Comparison of ENCODE assay signal across 20 mouse cellular contexts in the genomic region with DNA sequence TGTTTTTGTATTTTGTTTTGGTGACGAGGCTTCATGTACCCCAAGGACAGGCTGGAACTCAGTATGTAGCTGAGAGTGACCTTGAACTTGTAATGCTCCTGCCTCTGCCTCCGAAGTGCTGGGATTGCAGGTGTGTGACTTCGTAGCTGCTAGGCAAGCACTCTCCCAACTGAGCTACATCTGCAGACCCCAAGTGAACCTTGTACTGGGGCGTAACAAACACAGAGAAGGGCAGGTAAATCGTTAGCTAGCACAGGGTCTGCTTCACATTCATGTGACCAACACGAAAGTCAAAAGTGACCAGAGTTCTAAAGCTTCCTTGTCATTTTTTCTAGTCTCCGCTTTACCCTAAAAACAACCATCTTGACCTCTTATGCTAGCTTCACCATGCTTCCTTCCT.
DNase-seq lines count a peak whose midpoint lies in the region; ATAC-seq and TF ChIP-seq lines count a peak whose summit lies in the region.
"Had no signal": no experiment of that assay in that cellular context is flagged by ENCODE, and none has a peak within 500 bp of the region (broad histone marks: within the 10 kb centered on the region; RNA-seq: fewer than 3 reads in every experiment).

No protein-coding gene starts in this region.

- no peak for TF ChIP-seq POLR2A in kidney, adult 2 months (IDR thresholded peaks at IDR 0.05; ENCODE audit: low read depth, low read length)

- DNase-seq in heart, embryonic 10.5 days (ENCODE audit: low spot score): peak; percentile 33
- DNase-seq in heart, postnatal 14 days: no peak
- DNase-seq in kidney, adult 2 months: peak; percentile 86
- DNase-seq in kidney, postnatal 10 days: no peak
- peak; percentile 38 for DNase-seq in ES-CJ7 (ENCODE audit: low read depth, low spot score)
- peak; percentile 37 to 41 for DNase-seq in kidney, postnatal 25 days
- DNase-seq: adrenal gland, postnatal 14 days; cerebellum, adult 11-12 months; cerebellum, adult 9-10 months; cerebellum, postnatal 25 days; gastrocnemius, postnatal 36 days; heart, adult 18-20 months; heart, postnatal 36 days had no signal

- no peaks in the 10 kb centered on the region for H3K9me3 ChIP-seq in heart, embryonic 10.5 days
- no peaks in the 10 kb centered on the region for H3K9me3 ChIP-seq in hindbrain, embryonic 12.5 days (replicated peaks)
- H3K9me3 ChIP-seq in hindbrain, embryonic 13.5 days: no peaks in the 10 kb centered on the region; the same call in 1 of the 2 replicates
- H3K9me3 ChIP-seq: embryonic facial prominence, embryonic 12.5 days; forebrain, embryonic 15.5 days; heart, embryonic 12.5 days had no signal

- no peak for TF ChIP-seq CTCF in kidney, adult 2 months (conservative IDR thresholded peaks at IDR 0.05; ENCODE audit: insufficient read depth, insufficient read length, low read depth, low read length)

- H3K4me2 ChIP-seq in hindbrain, embryonic 12.5 days (replicated peaks): no peak overlapping the region
- no peak overlapping the region for H3K4me2 ChIP-seq in hindbrain, embryonic 13.5 days
- H3K4me2 ChIP-seq: embryonic facial prominence, embryonic 12.5 days; forebrain, embryonic 15.5 days; heart, embryonic 12.5 days had no signal

- no peak overlapping the region for H3K27ac ChIP-seq in heart, embryonic 10.5 days
- no peak overlapping the region for H3K27ac ChIP-seq in kidney, adult 2 months (ENCODE audit: insufficient read depth, low read depth, low read length)
- no peak overlapping the region for H3K27ac ChIP-seq in hindbrain, embryonic 12.5 days
- no peak overlapping the region for H3K27ac ChIP-seq in hindbrain, embryonic 13.5 days
- H3K27ac ChIP-seq: embryonic facial prominence, embryonic 12.5 days; forebrain, embryonic 15.5 days had no signal

- no peaks in the 10 kb centered on the region for H3K36me3 ChIP-seq in heart, embryonic 10.5 days
- no peaks in the 10 kb centered on the region for H3K36me3 ChIP-seq in kidney, adult 2 months (ENCODE audit: control insufficient read depth, insufficient read depth, low read length)
- no peaks in the 10 kb centered on the region for H3K36me3 ChIP-seq in hindbrain, embryonic 12.5 days
- H3K36me3 ChIP-seq in hindbrain, embryonic 13.5 days: no peaks in the 10 kb centered on the region
- H3K36me3 ChIP-seq: embryonic facial prominence, embryonic 12.5 days; forebrain, embryonic 15.5 days; heart, embryonic 12.5 days had no signal

- no peaks in the 10 kb centered on the region for H3K27me3 ChIP-seq in heart, embryonic 10.5 days (ENCODE audit: insufficient read depth, poor library complexity, severe bottlenecking)
- H3K27me3 ChIP-seq in kidney, adult 2 months (replicated peaks; ENCODE audit: control insufficient read depth, insufficient read depth, low read length): no peaks in the 10 kb centered on the region
- H3K27me3 ChIP-seq in hindbrain, embryonic 12.5 days: no peaks in the 10 kb centered on the region
- no peaks in the 10 kb centered on the region for H3K27me3 ChIP-seq in hindbrain, embryonic 13.5 days
- H3K27me3 ChIP-seq: embryonic facial prominence, embryonic 12.5 days; forebrain, embryonic 15.5 days; heart, embryonic 12.5 days had no signal

- H3K4me1 ChIP-seq in heart, embryonic 10.5 days: peaks cover 12% of the 10 kb centered on the region; the same call in 1 of the 2 replicates
- peaks cover 3% of the 10 kb centered on the region; the same call in 1 of the 2 replicates for H3K4me1 ChIP-seq in kidney, adult 2 months (ENCODE audit: control insufficient read depth, insufficient read depth, low read length)
- 0 out of 2 replicates have a peak, but pooled peaks cover 2% of the 10 kb centered on the region for H3K4me1 ChIP-seq in hindbrain, embryonic 12.5 days
- peaks cover 9% of the 10 kb centered on the region; the same call in 1 of the 2 replicates for H3K4me1 ChIP-seq in hindbrain, embryonic 13.5 days (replicated peaks)

- no peak overlapping the region for H3K9ac ChIP-seq in hindbrain, embryonic 12.5 days
- H3K9ac ChIP-seq in hindbrain, embryonic 13.5 days: no peak overlapping the region
- H3K9ac ChIP-seq: embryonic facial prominence, embryonic 12.5 days; forebrain, embryonic 15.5 days; heart, embryonic 12.5 days had no signal

- no peak overlapping the region for H3K4me3 ChIP-seq in heart, embryonic 10.5 days
- H3K4me3 ChIP-seq in kidney, adult 2 months (ENCODE audit: insufficient read depth, low read depth, low read length): no peak overlapping the region
- H3K4me3 ChIP-seq in hindbrain, embryonic 12.5 days: no peak overlapping the region
- no peak overlapping the region for H3K4me3 ChIP-seq in hindbrain, embryonic 13.5 days
- H3K4me3 ChIP-seq: embryonic facial prominence, embryonic 12.5 days; forebrain, embryonic 15.5 days; heart, embryonic 12.5 days had no signal

- ATAC-seq in hindbrain, embryonic 12.5 days (ENCODE audit: low FRiP score): no peak
- ATAC-seq in hindbrain, embryonic 13.5 days (ENCODE audit: low FRiP score): no peak
- ATAC-seq: activated CD4-positive, CD25-positive, alpha-beta regulatory T cell, adult 4 months; forebrain, embryonic 15.5 days; Patski had no signal

- intact Hi-C loops in heart, postnatal 14 days (cut with DNase I): no loop called here

- 81% methylated on average over 7 of the region's 7 CpGs for WGBS in heart, embryonic 10.5 days
- WGBS in kidney, adult 2 months: 63% methylated on average over 7 of the region's 7 CpGs
- 85% methylated on average over 7 of the region's 7 CpGs for WGBS in hindbrain, embryonic 12.5 days
- 87% methylated on average over 7 of the region's 7 CpGs for WGBS in hindbrain, embryonic 13.5 days

Comparison
In these comparisons a context has a peak if more than half of its experiments do, and no peak if none do; other contexts are left out.
1. DNase-seq: peak in heart, embryonic 10.5 days (single experiment), kidney, adult 2 months (single experiment), ES-CJ7 (single experiment) and kidney, postnatal 25 days (2 of 2); none in heart, postnatal 14 days (0 of 2) and kidney, postnatal 10 days (single experiment).